Mouse (Mus musculus) brain, embryonic 14.5 days (tissue): ENCODE measurements at regions not wholly inside any gene's neighbourhood (a gene's known extent, or its start where the extent isn't known, plus 50 kb on each side); places are given as distances from the start of the nearest gene placed in this dataset.

Experiments used
- CTCF ChIP-seq: fragments of 200-500 bp; IDR thresholded peaks from 2 replicates; pipeline ENCODE4 v1.5.1; 2012; ENCODE audit warnings: inconsistent platforms, mild to moderate bottlenecking, moderate library complexity, borderline replicate concordance; ENCODE audit not compliant: insufficient read depth, insufficient read length; ENCODE audit errors: extremely low read depth
- POLR2A ChIP-seq: fragments of 200-500 bp; IDR thresholded peaks from 2 replicates; pipeline ENCODE4 v1.6.1; 2012; ENCODE audit warnings: mild to moderate bottlenecking, inconsistent platforms, borderline replicate concordance; ENCODE audit not compliant: poor library complexity, insufficient read depth, insufficient read length, severe bottlenecking; ENCODE audit errors: extremely low read depth

DNA sequence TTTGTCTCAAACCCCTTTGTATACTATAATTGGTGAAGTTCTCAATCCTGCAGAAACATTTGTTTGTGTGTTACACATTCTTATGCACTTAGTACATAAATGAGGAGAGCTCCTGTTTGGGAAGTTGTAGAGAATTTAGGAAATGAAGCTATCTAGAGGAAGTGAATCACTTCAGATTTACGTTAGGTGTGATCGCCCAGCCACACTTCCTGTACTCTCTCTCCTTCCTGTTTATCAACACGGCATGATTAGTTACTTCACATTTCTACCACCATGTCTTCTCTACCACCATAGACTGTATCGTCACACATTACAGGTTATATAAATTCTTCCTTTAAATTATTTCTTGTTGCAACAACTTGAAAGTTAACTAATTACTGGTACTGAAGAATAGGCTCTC, 454.7 kb upstream of the Pfkp start:
- TF ChIP-seq CTCF (no peak), POLR2A (no peak)
